Mouse (Mus musculus) lung, postnatal 14 days (tissue): ENCODE data around the gene Lhx5.

Source experiments
- DNase-seq: peaks from one replicate; pipeline ENCODE4 v3.0.0; 2021

The Lhx5 gene

GRCm38 (mm10) chr5:120467026-120467425 lies 35.5 kb downstream of the Lhx5 start:
- DNase-seq = peak; percentile 8

GRCm38 (mm10) chr5:120468336-120468735 lies 36.8 kb downstream of the Lhx5 start:
- no peak for DNase-seq

GRCm38 (mm10) chr5:120468830-120469229 lies 37.3 kb downstream of the Lhx5 start:
- DNase-seq = no peak

GRCm38 (mm10) chr5:120471538-120471937 lies 40.0 kb downstream of the Lhx5 start:
- no peak for DNase-seq

- no peak for DNase-seq
Observed at GRCm38 (mm10) chr5:120472770-120473169, 41.3 kb downstream of the Lhx5 start, which contains the start of gene Sdsl. Sdsl (minus strand) TSS chr5:120472810.

GRCm38 (mm10) chr5:120473361-120473760 lies 41.9 kb downstream of the Lhx5 start:
- no peak for DNase-seq

- DNase-seq = no peak
Observed at GRCm38 (mm10) chr5:120475861-120476260, 44.4 kb downstream of the Lhx5 start.

- no peak for DNase-seq
Observed at GRCm38 (mm10) chr5:120476296-120476695, 44.8 kb downstream of the Lhx5 start, which contains the start of gene Sds. Sds (plus strand) TSS chr5:120476526.

GRCm38 (mm10) chr5:120477993-120478392 lies 46.5 kb downstream of the Lhx5 start:
- no peak for DNase-seq

GRCm38 (mm10) chr5:120479538-120479937 lies 48.0 kb downstream of the Lhx5 start:
- no peak for DNase-seq

- no peak for DNase-seq
Observed at GRCm38 (mm10) chr5:120481205-120481604, 49.7 kb downstream of the Lhx5 start.

GRCm38 (mm10) chr5:120483399-120483798 lies 51.9 kb downstream of the Lhx5 start:
- no peak for DNase-seq

- DNase-seq = no peak
Observed at GRCm38 (mm10) chr5:120487844-120488243, 56.3 kb downstream of the Lhx5 start.

GRCm38 (mm10) chr5:120490679-120491192 lies 59.2 kb downstream of the Lhx5 start:
- DNase-seq = peak; percentile 35
